Mouse (Mus musculus): ENCODE measurements around the gene Mb21d2.

Mb21d2 gene

GRCm38 (mm10) chr16:28928815-28929685 lies at the start of gene Mb21d2:
Gene Mb21d2 (minus strand): TSS chr16:28929673.
- DNase-seq (ENCODE audit: low spot score) = no peak

- DNase-seq (ENCODE audit: low spot score) = no peak
Observed at GRCm38 (mm10) chr16:28966236-28966635, 36.8 kb upstream of the Mb21d2 start.

- DNase-seq (ENCODE audit: low spot score) = no peak
Observed at GRCm38 (mm10) chr16:28964048-28964447, 34.6 kb upstream of the Mb21d2 start.

GRCm38 (mm10) chr16:28962987-28963386 lies 33.5 kb upstream of the Mb21d2 start:
- DNase-seq (ENCODE audit: low spot score) = no peak

- DNase-seq (ENCODE audit: low spot score) = no peak
Observed at GRCm38 (mm10) chr16:28949810-28950209, 20.3 kb upstream of the Mb21d2 start.

- DNase-seq (ENCODE audit: low spot score) = no peak
Observed at GRCm38 (mm10) chr16:28943254-28943653, 13.8 kb upstream of the Mb21d2 start.

- no peak for DNase-seq (ENCODE audit: low spot score)
Observed at GRCm38 (mm10) chr16:28936181-28936792, 6.8 kb upstream of the Mb21d2 start.

GRCm38 (mm10) chr16:28935701-28936100 lies 6.2 kb upstream of the Mb21d2 start:
- DNase-seq (ENCODE audit: low spot score) = no peak

- DNase-seq (ENCODE audit: low spot score) = no peak
Observed at GRCm38 (mm10) chr16:28931213-28931612, 1.7 kb upstream of the Mb21d2 start.

GRCm38 (mm10) chr16:28930426-28930825 lies 953 bp upstream of the Mb21d2 start:
- no peak for DNase-seq (ENCODE audit: low spot score)

GRCm38 (mm10) chr16:28929686-28930291 lies 316 bp upstream of the Mb21d2 start:
- no peak for DNase-seq (ENCODE audit: low spot score)

- DNase-seq (ENCODE audit: low spot score) = no peak
Observed at GRCm38 (mm10) chr16:28928466-28928814, 1.0 kb downstream of the Mb21d2 start.

- DNase-seq (ENCODE audit: low spot score) = no peak
Observed at GRCm38 (mm10) chr16:28927381-28927780, 2.1 kb downstream of the Mb21d2 start.

GRCm38 (mm10) chr16:28919320-28919885 lies 10.1 kb downstream of the Mb21d2 start:
- DNase-seq (ENCODE audit: low spot score) = no peak

GRCm38 (mm10) chr16:28915362-28915761 lies 14.1 kb downstream of the Mb21d2 start:
- DNase-seq (ENCODE audit: low spot score) = no peak

GRCm38 (mm10) chr16:28914709-28915108 lies 14.8 kb downstream of the Mb21d2 start:
- no peak for DNase-seq (ENCODE audit: low spot score)

GRCm38 (mm10) chr16:28911414-28912050 lies 17.9 kb downstream of the Mb21d2 start:
- no peak for DNase-seq (ENCODE audit: low spot score)

GRCm38 (mm10) chr16:28906370-28907275 lies 22.9 kb downstream of the Mb21d2 start:
- DNase-seq (ENCODE audit: low spot score) = no peak

GRCm38 (mm10) chr16:28905567-28906289 lies 23.7 kb downstream of the Mb21d2 start:
- DNase-seq (ENCODE audit: low spot score) = no peak
